Mouse (Mus musculus) cerebellum, adult 11-12 months (tissue): Measurements from ENCODE around the gene Rnf181.

ENCODE experiments used
- DNase-seq: peaks from one replicate; pipeline ENCODE4 v3.0.0; 2022

Gene Rnf181

DNA sequence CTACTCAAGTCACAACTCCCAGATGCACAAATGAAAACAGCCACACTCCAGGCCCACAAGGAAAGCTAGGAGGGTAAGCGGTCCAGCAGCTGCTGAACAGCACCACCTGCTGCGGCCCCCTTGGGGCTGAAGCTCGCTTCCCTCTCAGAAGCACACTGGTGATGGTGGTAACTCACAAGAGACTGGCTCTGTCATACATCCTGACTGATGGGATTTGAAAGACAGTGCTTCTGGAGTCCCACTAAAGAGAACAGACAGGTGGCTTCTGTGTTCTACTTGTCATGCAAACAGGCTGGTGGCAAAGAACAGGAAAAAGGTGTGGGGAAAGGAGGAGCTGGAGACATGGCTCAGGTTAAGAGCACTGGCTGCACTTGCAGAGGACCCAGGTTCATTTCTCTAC is 43.8 kb downstream of the Rnf181 start:
- no peak for DNase-seq

DNA sequence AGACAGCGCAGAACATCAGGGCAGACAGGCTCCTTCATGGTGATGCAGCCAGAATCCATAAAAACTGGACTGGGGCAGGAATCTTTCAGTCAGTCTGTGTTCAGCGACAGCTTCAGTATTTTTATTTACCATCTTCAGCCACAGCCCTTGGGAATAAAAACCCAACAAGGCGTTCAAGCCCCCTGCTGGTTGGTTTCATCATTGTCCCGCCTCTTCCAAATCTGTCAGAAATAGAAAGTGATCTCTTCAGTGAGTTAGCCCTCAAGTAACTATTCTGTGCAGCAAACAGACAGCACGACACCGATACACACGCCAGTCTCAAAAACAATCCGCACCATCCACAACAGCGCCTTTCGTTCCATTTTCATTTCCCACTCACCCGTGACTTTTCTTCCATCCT is 47.7 kb downstream of the Rnf181 start:
- no peak for DNase-seq

DNA sequence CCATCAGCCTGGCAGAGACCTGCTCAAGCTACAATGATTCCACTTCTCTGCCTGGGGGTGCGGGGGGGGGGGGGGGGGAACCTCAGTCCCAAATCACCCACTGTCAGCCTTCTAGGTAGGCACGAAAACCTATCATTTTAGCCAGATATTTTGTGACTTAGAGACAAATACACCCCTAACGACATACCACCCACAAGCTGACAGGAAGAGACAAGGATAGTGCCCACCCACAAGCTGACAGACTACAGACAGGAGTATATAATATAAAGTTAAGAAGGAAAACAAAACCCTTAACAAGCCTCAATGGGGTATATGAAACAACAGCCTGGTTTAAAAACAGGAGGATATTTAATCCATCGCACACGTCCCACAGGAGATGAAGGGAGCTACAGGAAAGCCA is 48.3 kb downstream of the Rnf181 start:
- DNase-seq: no peak

DNA sequence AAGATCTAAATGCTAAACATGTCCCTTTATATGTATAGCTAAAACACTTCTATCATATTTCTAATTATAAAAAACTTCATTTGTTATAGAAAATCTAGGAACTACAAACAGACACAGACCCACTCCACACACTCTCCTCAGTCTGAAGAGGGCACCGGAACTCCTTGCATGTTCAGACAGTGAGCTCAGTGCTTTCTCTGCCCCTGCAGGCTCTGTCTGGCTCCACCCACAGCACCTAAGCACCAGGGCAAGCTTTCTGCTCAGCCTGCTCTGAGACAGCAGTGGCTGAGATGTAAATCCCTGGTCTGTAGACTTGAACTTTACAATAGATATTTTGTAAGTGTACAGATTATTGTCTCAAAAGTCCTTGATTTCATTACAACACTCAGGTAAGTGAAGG is 50.7 kb downstream of the Rnf181 start:
- no peak for DNase-seq

DNA sequence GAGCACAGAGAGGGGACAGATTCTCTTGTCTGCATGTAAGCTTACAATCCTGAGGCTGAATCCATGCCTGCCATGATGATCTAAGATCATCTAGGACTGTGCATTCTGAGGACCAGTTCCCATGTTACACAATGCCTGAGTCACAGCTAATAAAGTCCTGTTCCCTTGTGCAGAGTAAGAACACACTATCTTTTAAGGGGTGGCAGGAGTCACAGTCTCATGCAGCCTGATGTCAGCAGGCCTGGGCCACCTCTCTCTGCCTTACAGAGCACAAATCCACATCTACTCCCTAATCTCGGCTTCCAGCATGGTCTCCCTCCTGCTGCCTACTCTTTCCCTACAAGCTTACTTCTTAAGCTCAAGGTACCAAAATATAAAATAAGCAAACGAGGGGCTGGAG is 51.4 kb downstream of the Rnf181 start:
- DNase-seq: no peak

DNA sequence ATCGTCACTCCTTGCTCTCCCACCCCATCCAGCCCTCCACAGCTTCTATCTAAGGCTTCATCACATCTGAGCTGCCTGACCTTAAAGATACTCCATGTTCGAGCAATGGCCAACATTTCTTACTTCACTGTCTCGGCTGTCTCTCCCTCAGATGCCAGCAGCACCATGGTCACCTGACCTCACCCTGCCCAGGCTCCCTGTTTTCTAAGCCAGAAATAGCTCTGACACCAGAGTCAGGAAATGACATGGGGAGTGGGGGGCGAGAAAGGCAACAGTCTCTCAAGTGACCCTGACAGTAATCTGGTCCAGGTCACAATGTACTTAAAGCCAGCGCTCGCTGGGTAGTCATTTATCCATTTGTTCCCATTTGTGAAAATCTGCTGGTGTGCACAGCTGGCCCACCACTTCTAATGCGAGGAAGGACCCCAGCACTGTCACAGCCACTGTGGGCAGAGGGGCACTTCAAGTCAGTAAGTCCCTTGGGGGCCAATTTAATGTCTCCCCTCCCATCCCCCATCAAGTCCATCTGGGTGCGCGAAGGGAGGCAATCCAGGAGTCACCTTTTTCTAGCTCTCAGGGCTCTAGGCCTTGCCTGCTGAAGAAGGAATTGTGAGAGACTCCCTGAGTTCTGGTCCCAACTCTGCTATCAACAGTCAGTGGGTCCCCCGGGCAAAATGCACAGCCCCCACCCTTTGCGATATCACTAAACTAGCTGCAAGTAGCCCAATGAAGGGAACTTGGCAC is 53.5 kb downstream of the Rnf181 start:
- no peak for DNase-seq

DNA sequence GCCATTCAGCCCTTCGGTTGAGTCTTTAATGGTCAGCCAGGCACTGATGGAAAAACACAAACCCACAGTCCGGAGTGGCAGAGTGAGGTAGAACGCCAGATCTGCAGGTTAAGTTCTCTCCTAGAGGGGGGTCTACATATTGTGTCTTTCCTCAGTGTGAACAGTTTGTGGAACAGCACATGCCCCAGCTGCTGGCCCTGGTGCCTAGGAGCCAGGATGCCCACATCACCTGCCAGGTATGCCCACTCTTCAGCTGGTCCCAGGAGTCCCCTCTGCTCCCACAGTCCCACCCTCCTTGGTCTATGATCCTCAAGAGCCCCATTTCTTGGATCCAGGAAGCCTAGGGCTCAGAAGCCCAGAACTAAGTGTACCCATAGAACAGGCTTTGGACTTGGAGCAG is 54.6 kb downstream of the Rnf181 start:
- DNase-seq: no peak
